Mouse (Mus musculus) brown adipose tissue, adult 24 weeks (tissue): ENCODE data around the gene Cdk5rap1. TPM values are rescaled to one million over a fixed set of nuclear protein-coding genes. Genes with fewer than 3 reads are reported as not detected.
A peak's percentile ranks its signal among the peaks of the same experiment; 100 is the strongest.

Source experiments
- H3K27ac ChIP-seq: fragments of 200-500 bp; replicated peaks from 2 replicates; pipeline ENCODE4 v1.5.1; 2012; ENCODE audit warnings: low read depth, mild to moderate bottlenecking, low read length
- H3K4me1 ChIP-seq: fragments of 200-500 bp; 2 replicates; pipeline ENCODE4 v1.6.1; 2012; ENCODE audit warnings: low read length, mixed read lengths; ENCODE audit not compliant: control insufficient read depth, insufficient read depth, insufficient read length
- H3K4me3 ChIP-seq: fragments of 200-500 bp; 2 replicates; pipeline ENCODE4 v1.5.1; 2012; ENCODE audit warnings: low read depth, mild to moderate bottlenecking, low read length, moderate library complexity; ENCODE audit not compliant: insufficient read depth
- polyA plus RNA-seq: library from polyadenylated mRNA; stranded (reverse); fragments of >200 nt; gene quantifications from 2 replicates; pipeline ENCODE4 v1.2.4, GENCODE M21; 2012; ENCODE audit not compliant: missing spikeins, insufficient read depth, insufficient read length

The Cdk5rap1 gene
- 7.1 and 12.7 TPM in 2 replicates for polyA plus RNA-seq

GRCm38 (mm10) chr2:154372842-154373500 is at the start of gene Cdk5rap1:
TSS of gene Cdk5rap1 (minus strand) at chr2:154373010.
- H3K4me3 ChIP-seq, result peak within 1 kb of the TSS; percentile 68
- peaks cover 19% of the 10 kb centered on the region for H3K4me1 ChIP-seq
- H3K27ac ChIP-seq, result peak within 1 kb of the TSS; percentile 79

- no peak overlapping the region for H3K27ac ChIP-seq
- no peaks in the 10 kb centered on the region; the same call in 1 of the 2 replicates for H3K4me1 ChIP-seq
- no peak overlapping the region for H3K4me3 ChIP-seq
These were observed 49.4 kb upstream of the Cdk5rap1 start for GRCm38 (mm10) chr2:154422181-154422580.

- no peak overlapping the region for H3K27ac ChIP-seq
- no peaks in the 10 kb centered on the region for H3K4me1 ChIP-seq
- no peak overlapping the region for H3K4me3 ChIP-seq
These were observed 48.3 kb upstream of the Cdk5rap1 start for GRCm38 (mm10) chr2:154420942-154421731.

- H3K27ac ChIP-seq, result no peak overlapping the region
- H3K4me1 ChIP-seq, result no peaks in the 10 kb centered on the region
- H3K4me3 ChIP-seq, result no peak overlapping the region
These were observed 47.1 kb upstream of the Cdk5rap1 start for GRCm38 (mm10) chr2:154419631-154420515.

GRCm38 (mm10) chr2:154418001-154418400 is 45.2 kb upstream of the Cdk5rap1 start:
- H3K27ac ChIP-seq, result no peak overlapping the region
- H3K4me3 ChIP-seq, result no peak overlapping the region
- H3K4me1 ChIP-seq, result no peaks in the 10 kb centered on the region

DNA sequence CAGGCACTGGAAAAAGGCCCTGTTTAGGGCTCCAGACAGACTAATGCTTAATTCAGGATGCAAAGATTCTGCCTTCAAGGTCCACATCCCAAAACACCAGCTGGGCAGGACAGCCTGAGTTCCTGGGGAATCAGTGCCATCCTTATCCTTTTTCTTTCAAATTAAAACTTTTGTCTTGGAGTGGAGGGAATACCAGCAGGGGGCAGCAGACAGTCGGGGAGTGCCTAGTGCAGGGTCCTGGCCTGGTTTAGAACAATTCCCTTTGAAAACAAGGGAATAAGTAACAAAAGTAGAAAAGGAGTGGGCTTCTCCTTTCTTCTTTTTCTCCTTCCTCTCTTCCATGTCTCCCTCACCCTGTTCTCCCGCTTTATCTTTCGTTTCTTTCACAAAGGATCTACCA is 44.3 kb upstream of the Cdk5rap1 start:
- no peak overlapping the region for H3K4me3 ChIP-seq
- H3K4me1 ChIP-seq, result no peaks in the 10 kb centered on the region
- no peak overlapping the region for H3K27ac ChIP-seq

DNA sequence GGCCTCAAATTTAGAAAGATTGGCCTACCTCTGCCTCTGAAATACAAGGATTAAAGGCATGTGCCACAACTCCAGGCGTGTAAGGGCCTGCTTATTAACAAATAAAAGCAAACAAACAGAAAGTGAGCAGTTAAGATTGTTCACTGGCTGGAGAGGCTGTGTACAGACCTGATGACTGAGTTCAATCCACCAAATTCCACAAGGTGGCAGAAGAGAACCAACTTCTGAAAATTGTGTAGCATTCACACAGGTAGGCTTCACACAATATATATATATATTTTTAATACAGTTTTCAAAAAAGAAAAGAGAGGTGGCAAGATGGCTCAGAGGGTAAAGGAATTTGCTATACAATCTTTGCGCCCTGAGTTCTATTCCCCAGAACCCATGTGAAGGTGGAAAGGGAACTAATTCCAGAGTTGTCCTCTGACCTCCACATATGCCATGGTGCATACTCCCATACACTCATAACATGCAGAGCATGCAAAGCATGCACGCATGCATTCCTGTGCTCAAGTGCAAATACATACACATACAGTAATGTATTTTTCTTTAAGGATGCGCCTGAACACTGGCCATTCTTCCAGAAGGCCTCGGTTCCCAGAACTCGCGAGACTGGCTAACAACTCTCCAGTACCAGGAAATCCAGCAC is 39.3 kb upstream of the Cdk5rap1 start:
- no peak overlapping the region for H3K27ac ChIP-seq
- H3K4me1 ChIP-seq, result peaks cover 3% of the 10 kb centered on the region; the same call in 1 of the 2 replicates
- no peak overlapping the region for H3K4me3 ChIP-seq

DNA sequence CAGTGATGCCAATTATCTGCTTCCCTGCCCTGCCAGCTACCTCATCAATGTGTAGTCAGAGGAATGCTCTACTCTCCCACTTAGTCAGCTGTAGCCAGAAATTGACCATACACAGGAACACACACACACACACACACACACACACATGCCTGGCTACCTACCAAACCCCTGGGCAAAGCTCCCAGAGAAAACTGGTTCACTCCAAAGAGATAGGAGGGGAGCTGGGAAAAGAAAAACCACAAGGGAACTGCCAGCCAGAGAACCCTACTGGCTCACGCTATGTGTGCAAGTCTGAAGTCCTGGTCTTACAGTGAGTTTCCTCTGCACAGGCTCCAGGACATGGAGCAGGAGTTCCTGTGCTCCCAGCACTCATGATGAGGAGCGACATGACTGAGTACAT is 37.5 kb upstream of the Cdk5rap1 start:
- Histone ChIP-seq H3K4me3 (no peak overlapping the region), H3K27ac (no peak overlapping the region)

GRCm38 (mm10) chr2:154407643-154408445 is 35.0 kb upstream of the Cdk5rap1 start, which contains the start of gene Snta1:
TSS of gene Snta1 (minus strand) at chr2:154408099.
- Histone ChIP-seq H3K4me1 (peaks cover 12% of the 10 kb centered on the region; the same call in 1 of the 2 replicates), H3K4me3 (peak within 1 kb of the TSS; percentile 95), H3K27ac (peak within 1 kb of the TSS; percentile 73)

More for the DNA sequence above, 37.5 kb upstream of the Cdk5rap1 start:
- H3K4me1 ChIP-seq, result peaks cover 6% of the 10 kb centered on the region; the same call in 1 of the 2 replicates

DNA sequence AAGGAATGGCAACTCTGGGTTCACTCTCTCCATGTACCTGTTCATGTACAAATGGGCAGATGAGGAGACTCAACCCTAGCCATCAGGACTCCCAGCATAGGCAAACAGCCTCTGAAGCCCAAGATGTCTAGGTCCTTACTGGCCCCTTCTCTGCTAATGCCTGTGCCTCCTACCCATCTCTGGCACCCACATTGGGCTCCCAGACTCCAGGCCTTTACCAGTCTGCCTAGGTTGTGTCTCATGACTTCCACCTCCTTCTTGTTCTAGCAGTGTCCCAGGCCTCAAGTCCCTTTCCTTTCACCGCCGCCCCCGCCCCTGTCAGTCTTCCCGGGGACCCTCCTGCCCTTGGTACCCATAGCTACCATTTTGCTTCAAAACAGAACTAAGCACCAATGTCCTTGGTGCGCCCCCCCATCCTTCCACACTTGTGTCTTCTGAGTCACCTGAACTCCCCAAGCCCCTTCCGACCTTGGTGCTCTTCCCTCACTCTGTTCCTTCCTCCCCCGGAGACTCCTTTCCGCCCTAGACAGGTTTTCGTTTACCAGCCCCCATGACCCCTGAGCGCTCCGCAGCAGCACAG is 34.3 kb upstream of the Cdk5rap1 start:
- Histone ChIP-seq H3K4me3 (peak overlapping the region; percentile 95), H3K27ac (peak overlapping the region; percentile 73), H3K4me1 (peaks cover 12% of the 10 kb centered on the region; the same call in 1 of the 2 replicates)

DNA sequence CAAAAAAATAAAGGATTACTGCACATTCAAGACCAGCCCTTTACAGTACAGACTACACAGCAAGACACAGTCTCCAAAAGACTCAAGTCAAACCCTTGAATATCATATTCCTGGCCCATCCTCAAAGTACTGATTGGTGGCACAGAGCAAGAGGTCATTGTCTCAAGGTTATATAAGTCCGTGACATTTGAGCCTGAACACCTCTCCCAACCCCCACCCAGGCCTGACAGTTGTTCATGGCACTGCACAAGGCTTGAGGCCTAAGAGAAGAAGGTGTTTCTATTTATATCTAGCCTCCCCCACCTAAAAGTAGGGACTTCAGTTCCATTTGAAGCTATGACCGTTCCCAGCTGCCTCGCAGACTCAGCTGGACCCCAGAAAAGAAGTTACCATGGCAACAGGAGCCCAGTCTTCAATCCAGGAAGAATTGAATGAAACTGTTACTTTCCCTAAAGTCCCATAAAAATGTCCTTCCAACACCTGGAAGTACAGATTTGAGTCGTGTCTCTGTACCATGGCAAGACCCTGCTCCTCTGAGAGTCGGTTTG is 32.7 kb upstream of the Cdk5rap1 start:
- Histone ChIP-seq H3K27ac (0 out of 2 replicates have a peak overlapping the region, but pooled peaks have one; percentile 0), H3K4me1 (peaks cover 12% of the 10 kb centered on the region; the same call in 1 of the 2 replicates), H3K4me3 (no peak overlapping the region)

GRCm38 (mm10) chr2:154402811-154403210 is 30.0 kb upstream of the Cdk5rap1 start:
- peak overlapping the region; percentile 50; the same call in 1 of the 2 replicates for H3K27ac ChIP-seq
- H3K4me3 ChIP-seq, result no peak overlapping the region
- 0 out of 2 replicates have a peak, but pooled peaks cover 9% of the 10 kb centered on the region for H3K4me1 ChIP-seq

GRCm38 (mm10) chr2:154401976-154402375 is 29.2 kb upstream of the Cdk5rap1 start:
- Histone ChIP-seq H3K4me3 (no peak overlapping the region), H3K4me1 (0 out of 2 replicates have a peak, but pooled peaks cover 7% of the 10 kb centered on the region), H3K27ac (no peak overlapping the region)
